Mouse (Mus musculus): ENCODE measurements around the gene Arhgap35.

DNA sequence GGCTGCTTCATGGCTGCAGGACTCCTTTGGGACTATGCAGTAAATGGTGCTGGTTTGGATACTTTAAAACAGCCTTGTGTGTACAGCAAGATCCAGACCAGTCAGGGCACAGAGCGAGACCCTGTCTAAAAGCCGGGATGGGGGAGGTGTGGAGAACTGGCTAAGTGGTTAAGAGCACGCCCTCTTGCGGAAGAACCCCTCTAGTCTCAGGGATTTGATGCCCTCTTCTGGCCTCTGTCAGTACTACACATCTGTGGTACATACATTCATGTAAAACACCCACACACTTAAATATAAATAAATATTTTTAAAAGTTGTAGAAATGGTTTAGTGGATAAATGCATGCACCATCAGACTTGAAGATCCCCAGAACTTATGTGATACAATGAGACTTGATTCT lies 148.2 kb downstream of the Arhgap35 start:
- TF ChIP-seq CTCF (IDR thresholded peaks at IDR 0.05; ENCODE audit: extremely low read depth, insufficient read depth, low read length) (no peak), POLR2A (IDR thresholded peaks at IDR 0.05; ENCODE audit: extremely low read depth, insufficient read depth, low read length) (no peak)
